In the genomic region with DNA sequence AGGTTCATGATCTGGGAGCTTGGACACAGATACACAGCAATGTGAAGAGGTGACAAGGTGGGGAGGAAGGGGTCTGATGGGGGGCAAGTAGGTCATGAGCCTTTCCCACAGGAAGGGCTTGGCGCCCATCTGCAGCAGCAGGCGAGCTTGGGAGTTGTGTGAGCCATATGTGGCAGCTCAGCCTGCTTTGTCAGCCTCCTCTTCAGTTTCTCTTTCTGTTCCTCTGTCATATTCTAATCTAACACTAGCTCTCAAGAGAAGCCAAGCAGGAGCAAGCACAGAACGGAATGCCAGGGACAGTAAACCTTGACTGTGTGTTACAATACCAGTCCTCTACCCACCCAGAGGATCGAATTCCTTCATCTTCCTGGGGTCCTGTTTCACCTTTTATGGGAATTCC, we compare ENCODE assay signal across 16 mouse cellular contexts.
DNase-seq lines count a peak whose midpoint lies in the region; ATAC-seq and TF ChIP-seq lines count a peak whose summit lies in the region.
"Had no signal": no experiment of that assay in that cellular context is flagged by ENCODE, and none has a peak within 500 bp of the region (broad histone marks: within the 10 kb centered on the region; RNA-seq: fewer than 3 reads in every experiment).

No protein-coding gene starts in this region.

- H3K4me2 ChIP-seq in liver, embryonic 12.5 days = no peak overlapping the region
- H3K4me2 ChIP-seq in hindbrain, embryonic 14.5 days (replicated peaks) = no peak overlapping the region
- H3K4me2 ChIP-seq: heart, embryonic 13.5 days had no signal

- no peak overlapping the region for H3K27ac ChIP-seq in liver, adult 2 months (replicated peaks; ENCODE audit: insufficient read depth, low read depth, low read length)
- H3K27ac ChIP-seq in liver, embryonic 12.5 days = no peak overlapping the region
- H3K27ac ChIP-seq in hindbrain, embryonic 14.5 days = no peak overlapping the region
- H3K27ac ChIP-seq: heart, embryonic 13.5 days had no signal

- no peak for TF ChIP-seq POLR2A in liver, adult 2 months (IDR thresholded peaks at IDR 0.05; ENCODE audit: extremely low read depth, insufficient read depth, low read length)

- H3K36me3 ChIP-seq in liver, adult 2 months (ENCODE audit: control insufficient read depth, insufficient read depth, low read length) = no peaks in the 10 kb centered on the region
- H3K36me3 ChIP-seq in liver, embryonic 12.5 days = no peaks in the 10 kb centered on the region
- no peaks in the 10 kb centered on the region for H3K36me3 ChIP-seq in hindbrain, embryonic 14.5 days (replicated peaks; ENCODE audit: control insufficient read depth, insufficient read depth)

- peak; percentile 13 to 16 for DNase-seq in frontal cortex, postnatal 36 days (ENCODE audit: low spot score in 2 of 2)
- no peak for DNase-seq in frontal cortex, postnatal 25 days (ENCODE audit: low spot score in 2 of 2)
- peak; percentile 8 for DNase-seq in liver, adult 2 months (ENCODE audit: extremely low read depth, low read depth, low spot score)
- DNase-seq in hindbrain, embryonic 14.5 days (ENCODE audit: low spot score) = no peak
- DNase-seq: adrenal gland, postnatal 10 days; cerebellum, adult 11-12 months; cerebellum, adult 9-10 months; cerebellum, postnatal 25 days; heart, postnatal 36 days had no signal

- no peak overlapping the region for H3K9ac ChIP-seq in liver, adult 2 months (ENCODE audit: low read depth, low read length)
- no peak overlapping the region for H3K9ac ChIP-seq in liver, embryonic 12.5 days
- H3K9ac ChIP-seq in hindbrain, embryonic 14.5 days = no peak overlapping the region
- H3K9ac ChIP-seq: heart, embryonic 13.5 days had no signal

- ATAC-seq in liver, embryonic 12.5 days = no peak
- 0 out of 2 replicates have a peak, but pooled peaks have one; percentile 45 for ATAC-seq in common myeloid progenitor, adult 5-6 weeks (replicated peaks; ENCODE audit: low read depth, poor library complexity, severe bottlenecking)
- ATAC-seq in megakaryocyte progenitor cell, adult 5-6 weeks (replicated peaks; ENCODE audit: poor library complexity) = peak; percentile 39; the same call in 1 of the 2 replicates
- ATAC-seq in hindbrain, embryonic 14.5 days (ENCODE audit: low FRiP score) = no peak
- ATAC-seq: forebrain, embryonic 14.5 days; hindbrain, embryonic 16.5 days; inflammation-experienced regulatory T-cells, adult 6 months had no signal

- H3K4me3 ChIP-seq in liver, adult 2 months (ENCODE audit: insufficient read depth, low read depth, low read length) = no peak overlapping the region
- H3K4me3 ChIP-seq in liver, embryonic 12.5 days = no peak overlapping the region
- no peak overlapping the region for H3K4me3 ChIP-seq in hindbrain, embryonic 14.5 days (replicated peaks; ENCODE audit: low read length)
- H3K4me3 ChIP-seq: heart, embryonic 13.5 days had no signal

- WGBS in liver, adult 2 months = 75% methylated on average over 4 of the region's 4 CpGs
- 75% methylated on average over 4 of the region's 4 CpGs for WGBS in liver, embryonic 12.5 days (ENCODE audit: insufficient replicate concordance)
- 89% methylated on average over 4 of the region's 4 CpGs for WGBS in hindbrain, embryonic 14.5 days

- no peak for TF ChIP-seq CTCF in liver, adult 2 months (IDR thresholded peaks at IDR 0.05; ENCODE audit: low read depth, low read length)

- no peaks in the 10 kb centered on the region for H3K27me3 ChIP-seq in liver, adult 2 months (ENCODE audit: control insufficient read depth, insufficient read depth, low read length)
- H3K27me3 ChIP-seq in liver, embryonic 12.5 days (replicated peaks) = no peaks in the 10 kb centered on the region
- no peaks in the 10 kb centered on the region for H3K27me3 ChIP-seq in hindbrain, embryonic 14.5 days (ENCODE audit: control insufficient read depth, insufficient read depth, low read length)
- H3K27me3 ChIP-seq: heart, embryonic 13.5 days had no signal

- no peaks in the 10 kb centered on the region for H3K4me1 ChIP-seq in liver, adult 2 months (ENCODE audit: control insufficient read depth, insufficient read depth, low read length)
- H3K4me1 ChIP-seq in liver, embryonic 12.5 days = no peaks in the 10 kb centered on the region
- no peaks in the 10 kb centered on the region for H3K4me1 ChIP-seq in hindbrain, embryonic 14.5 days (replicated peaks; ENCODE audit: control insufficient read depth, insufficient read depth, low read length)
- H3K4me1 ChIP-seq: heart, embryonic 13.5 days had no signal

- no peaks in the 10 kb centered on the region for H3K79me2 ChIP-seq in liver, adult 2 months (ENCODE audit: control insufficient read depth, insufficient read depth, low read length)

- H3K9me3 ChIP-seq in liver, embryonic 12.5 days (replicated peaks) = 0 out of 2 replicates have a peak, but pooled peaks cover 8% of the 10 kb centered on the region
- H3K9me3 ChIP-seq in hindbrain, embryonic 14.5 days (ENCODE audit: control insufficient read depth, low read length) = no peaks in the 10 kb centered on the region

Comparison
In these comparisons a context has a peak if more than half of its experiments do, and no peak if none do; other contexts are left out.
1. DNase-seq: peak in frontal cortex, postnatal 36 days (2 of 2) and liver, adult 2 months (single experiment); none in frontal cortex, postnatal 25 days (0 of 2) and hindbrain, embryonic 14.5 days (single experiment).
2. ATAC-seq: peak in common myeloid progenitor, adult 5-6 weeks (single experiment) and megakaryocyte progenitor cell, adult 5-6 weeks (single experiment); none in liver, embryonic 12.5 days (single experiment) and hindbrain, embryonic 14.5 days (single experiment).